Mouse (Mus musculus) megakaryocyte, embryonic 14.5 days (primary cell): ENCODE results near the gene Ncoa4. TPM values are rescaled to one million over a fixed set of nuclear protein-coding genes. Genes with fewer than 3 reads are reported as not detected.

Experiments
- H3K27me3 ChIP-seq: replicated peaks from 2 replicates; pipeline ENCODE3; 2012; ENCODE audit warnings: inconsistent platforms
- H3K36me3 ChIP-seq: replicated peaks from 2 replicates; pipeline ENCODE3; 2012; ENCODE audit warnings: low read length, inconsistent platforms, mixed read lengths
- H3K4me1 ChIP-seq: 2 replicates; pipeline ENCODE4 v1.6.1; 2012; ENCODE audit warnings: inconsistent platforms
- H3K4me3 ChIP-seq: replicated peaks from 2 replicates; pipeline ENCODE3; 2012; ENCODE audit warnings: moderate library complexity, mild to moderate bottlenecking, inconsistent platforms
- H3K9me3 ChIP-seq: 2 replicates; pipeline ENCODE4 v1.6.1; 2012; ENCODE audit warnings: inconsistent platforms
- FLI1 ChIP-seq: IDR thresholded peaks from 2 replicates; pipeline ENCODE4 v1.6.1; 2012; ENCODE audit warnings: low read length, inconsistent platforms, mixed read lengths
- GATA1 ChIP-seq: IDR thresholded peaks from 3 replicates; pipeline ENCODE4 v1.6.1; 2012; ENCODE audit warnings: mixed read lengths, low read length, inconsistent platforms, borderline replicate concordance
- polyA plus RNA-seq: library from polyadenylated mRNA; stranded (reverse); fragments of >175 nt; gene quantifications from 2 replicates; pipeline ENCODE4 v1.2.3, GENCODE M21; 2012; ENCODE audit warnings: low replicate concordance; ENCODE audit not compliant: insufficient read depth

The Ncoa4 gene
- polyA plus RNA-seq, 1 experiment: 6.8 TPM

DNA sequence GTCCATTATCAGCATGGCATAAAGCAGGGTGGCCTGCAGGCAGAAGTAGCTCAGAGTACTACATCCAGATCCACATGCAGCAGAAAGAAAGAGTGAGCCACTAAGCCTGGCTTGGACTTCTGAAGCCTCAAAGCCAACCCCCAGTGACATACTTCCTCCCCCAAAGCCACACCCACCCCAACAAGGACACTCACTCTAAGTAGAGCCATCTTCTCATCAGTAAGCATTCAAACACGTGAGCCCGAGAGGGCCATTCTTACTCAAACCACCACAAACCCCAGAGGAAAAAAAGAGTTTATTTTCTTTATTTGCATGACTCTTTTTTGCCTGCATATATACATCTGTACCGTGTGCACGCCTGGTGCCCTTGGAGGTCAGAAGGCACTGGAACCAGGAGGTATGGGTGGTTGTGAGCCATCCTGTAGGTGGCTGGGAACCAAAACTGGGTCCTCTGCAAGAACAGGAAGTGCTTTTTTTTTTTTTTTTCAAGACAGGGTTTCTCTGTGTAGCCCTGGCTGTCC lies 455 bp upstream of the Ncoa4 start:
- H3K9me3 ChIP-seq: 0 out of 2 replicates have a peak, but pooled peaks cover 2% of the 10 kb centered on the region
- peak overlapping the region; percentile 98 for H3K4me3 ChIP-seq
- H3K4me1 ChIP-seq: peaks cover 66% of the 10 kb centered on the region
- peaks cover 24% of the 10 kb centered on the region for H3K36me3 ChIP-seq
- no peaks in the 10 kb centered on the region for H3K27me3 ChIP-seq
- TF ChIP-seq FLI1: no peak
- TF ChIP-seq GATA1: no peak

- peaks cover 68% of the 10 kb centered on the region for H3K4me1 ChIP-seq
- no peak for TF ChIP-seq GATA1
- TF ChIP-seq FLI1: no peak
Observed at GRCm38 (mm10) chr14:32160563-32160962, 898 bp downstream of the Ncoa4 start.

DNA sequence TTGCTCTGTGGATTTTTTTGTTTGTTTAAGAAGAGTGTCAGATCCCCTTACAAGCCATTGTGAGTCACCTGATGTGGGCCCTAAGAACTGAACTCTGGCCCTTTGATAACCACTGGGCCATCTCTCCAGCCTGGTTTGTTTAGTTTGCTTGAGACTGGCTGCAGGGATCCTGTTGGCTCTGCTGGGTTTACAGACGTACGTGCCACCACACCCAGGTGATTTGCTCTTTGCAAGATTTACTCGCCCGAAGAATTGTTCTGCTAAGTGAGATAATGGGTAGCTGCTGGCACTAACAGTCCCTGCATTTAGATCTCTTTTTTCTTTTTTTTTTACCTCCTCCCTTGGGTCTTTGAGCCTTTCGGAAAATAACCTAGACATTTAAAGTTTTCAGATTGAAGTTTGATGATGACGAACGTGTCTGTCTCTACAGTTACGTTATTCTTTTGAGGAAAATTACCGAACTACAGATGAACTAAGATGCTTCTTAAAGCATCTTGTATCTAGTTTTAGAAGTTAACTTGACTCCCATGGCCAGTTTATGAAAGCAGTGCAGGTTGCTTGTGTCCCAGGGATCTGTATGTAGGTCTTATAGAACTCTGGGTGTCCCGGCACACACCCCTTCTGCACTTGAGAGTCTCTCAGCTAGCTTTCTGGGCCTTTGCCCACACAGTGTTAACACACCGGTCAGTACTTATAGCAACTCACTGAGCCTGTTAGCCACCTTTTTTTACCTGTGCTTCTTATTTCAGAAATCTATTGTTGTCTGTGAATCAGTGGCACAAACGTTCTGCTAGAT lies 1.6 kb downstream of the Ncoa4 start:
- H3K9me3 ChIP-seq: 0 out of 2 replicates have a peak, but pooled peaks cover 2% of the 10 kb centered on the region
- TF ChIP-seq GATA1: no peak
- TF ChIP-seq FLI1: no peak

More at GRCm38 (mm10) chr14:32160563-32160962, 898 bp downstream of the Ncoa4 start:
- peaks cover 24% of the 10 kb centered on the region for H3K36me3 ChIP-seq
- H3K27me3 ChIP-seq: no peaks in the 10 kb centered on the region
- 0 out of 2 replicates have a peak, but pooled peaks cover 2% of the 10 kb centered on the region for H3K9me3 ChIP-seq
- peak overlapping the region; percentile 98 for H3K4me3 ChIP-seq

DNA sequence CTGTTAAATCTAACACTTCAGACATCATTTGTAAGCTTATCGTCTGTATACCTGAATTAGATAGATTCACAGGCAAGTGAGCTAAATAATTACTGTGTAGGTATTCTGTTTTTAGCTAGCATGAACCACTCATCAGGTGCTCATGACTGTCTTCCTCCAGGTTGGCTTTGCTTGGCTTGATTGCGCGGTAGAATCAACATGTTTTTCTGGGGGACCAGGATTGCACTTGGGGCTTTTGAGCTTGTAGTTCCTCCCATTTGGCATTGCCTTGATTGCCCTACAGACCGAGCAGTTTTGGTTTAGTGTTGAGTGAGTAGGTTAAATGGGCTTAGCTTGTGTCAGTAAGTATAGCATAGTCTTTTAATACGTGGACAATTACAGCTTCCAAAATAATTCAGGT lies 2.6 kb downstream of the Ncoa4 start:
- TF ChIP-seq FLI1 (no peak), GATA1 (no peak)
- 0 out of 2 replicates have a peak, but pooled peaks cover 2% of the 10 kb centered on the region for H3K9me3 ChIP-seq
- H3K4me1 ChIP-seq: peaks cover 76% of the 10 kb centered on the region
- H3K4me3 ChIP-seq: peak overlapping the region; percentile 7
- H3K27me3 ChIP-seq: no peaks in the 10 kb centered on the region
- H3K36me3 ChIP-seq: peaks cover 24% of the 10 kb centered on the region

More for the DNA sequence above, 1.6 kb downstream of the Ncoa4 start:
- Histone ChIP-seq H3K4me1 (peaks cover 67% of the 10 kb centered on the region), H3K4me3 (peak overlapping the region; percentile 98), H3K27me3 (no peaks in the 10 kb centered on the region), H3K36me3 (peaks cover 24% of the 10 kb centered on the region)

DNA sequence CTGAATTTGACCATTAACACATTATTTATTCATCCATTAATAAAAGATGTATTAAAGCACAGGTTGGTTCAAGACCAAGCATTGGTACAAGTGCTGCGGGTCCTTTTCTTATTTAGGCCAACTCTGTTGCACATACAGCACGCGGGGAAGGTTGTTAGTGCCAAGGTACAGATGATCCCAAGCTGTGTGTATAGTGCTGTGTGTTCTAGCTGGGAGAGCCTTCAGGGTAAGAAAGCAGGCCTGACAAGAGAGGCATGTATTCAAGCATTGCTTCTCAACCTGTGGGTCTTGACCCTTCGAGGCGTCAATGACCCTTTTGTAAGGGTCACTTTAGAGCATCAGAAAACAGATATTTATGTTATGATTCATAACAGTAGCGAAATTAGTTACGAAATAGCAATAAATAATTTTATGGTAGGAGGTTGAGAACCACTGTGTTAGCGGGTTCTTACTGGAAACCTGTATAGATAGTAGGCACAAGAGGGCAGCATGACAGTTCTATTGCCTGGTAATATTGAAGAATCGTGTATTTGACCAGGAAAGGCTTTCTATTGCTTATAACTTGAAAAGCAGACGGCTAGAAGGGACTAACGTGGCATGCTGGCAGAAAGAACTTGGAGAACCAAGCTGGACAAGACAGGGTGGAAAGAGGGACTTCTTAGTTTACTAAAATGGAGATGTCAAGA lies 3.7 kb downstream of the Ncoa4 start:
- Histone ChIP-seq H3K9me3 (0 out of 2 replicates have a peak, but pooled peaks cover 2% of the 10 kb centered on the region), H3K36me3 (peaks cover 14% of the 10 kb centered on the region), H3K4me1 (peaks cover 81% of the 10 kb centered on the region), H3K4me3 (peak overlapping the region; percentile 63), H3K27me3 (no peaks in the 10 kb centered on the region)
- TF ChIP-seq GATA1: no peak
- no peak for TF ChIP-seq FLI1

DNA sequence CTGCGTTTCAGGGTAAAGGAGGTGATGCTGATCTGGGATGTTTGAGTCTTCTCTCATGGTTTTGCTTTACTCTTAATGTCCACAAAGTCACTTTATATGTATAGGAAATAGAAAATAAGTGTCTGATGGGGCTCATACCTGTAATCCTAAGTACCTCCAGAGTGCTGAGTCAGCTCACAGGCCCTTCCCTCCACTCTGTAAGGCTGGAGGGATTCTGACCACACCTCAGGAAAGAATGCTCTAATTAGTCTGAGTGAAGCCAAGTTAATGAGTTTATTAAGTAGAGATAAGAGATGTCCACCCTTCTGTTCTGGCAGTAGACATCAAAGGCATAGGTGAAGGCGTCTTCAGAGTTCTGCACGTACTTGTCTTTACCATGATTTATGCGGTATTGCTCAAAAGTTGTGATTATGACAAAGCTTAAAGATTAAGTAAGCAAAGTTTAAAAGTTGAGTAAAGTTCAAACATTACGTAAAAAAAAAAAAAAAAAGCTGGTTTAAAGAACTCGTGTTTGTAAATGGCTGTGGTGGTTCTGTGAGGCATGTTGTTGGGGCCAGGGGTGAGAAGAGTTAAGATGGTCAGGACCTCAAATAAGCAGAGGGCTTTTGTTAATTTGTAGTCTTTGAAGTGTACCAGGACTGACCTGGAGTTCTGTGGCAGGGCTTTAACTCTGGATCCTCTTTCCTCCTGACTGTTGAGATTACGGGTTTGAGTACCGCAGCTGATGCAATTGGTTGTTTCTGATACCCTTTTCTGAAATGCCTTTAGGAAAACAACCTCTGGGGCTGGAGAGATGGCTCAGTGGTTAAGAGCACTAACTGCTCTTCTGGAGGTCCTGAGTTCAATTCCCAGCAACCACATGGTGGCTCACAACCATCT lies 4.7 kb downstream of the Ncoa4 start:
- Histone ChIP-seq H3K4me1 (peaks cover 82% of the 10 kb centered on the region), H3K9me3 (no peaks in the 10 kb centered on the region), H3K36me3 (peaks cover 12% of the 10 kb centered on the region), H3K4me3 (peak overlapping the region; percentile 98), H3K27me3 (no peaks in the 10 kb centered on the region)
- no peak for TF ChIP-seq GATA1
- TF ChIP-seq FLI1: no peak

DNA sequence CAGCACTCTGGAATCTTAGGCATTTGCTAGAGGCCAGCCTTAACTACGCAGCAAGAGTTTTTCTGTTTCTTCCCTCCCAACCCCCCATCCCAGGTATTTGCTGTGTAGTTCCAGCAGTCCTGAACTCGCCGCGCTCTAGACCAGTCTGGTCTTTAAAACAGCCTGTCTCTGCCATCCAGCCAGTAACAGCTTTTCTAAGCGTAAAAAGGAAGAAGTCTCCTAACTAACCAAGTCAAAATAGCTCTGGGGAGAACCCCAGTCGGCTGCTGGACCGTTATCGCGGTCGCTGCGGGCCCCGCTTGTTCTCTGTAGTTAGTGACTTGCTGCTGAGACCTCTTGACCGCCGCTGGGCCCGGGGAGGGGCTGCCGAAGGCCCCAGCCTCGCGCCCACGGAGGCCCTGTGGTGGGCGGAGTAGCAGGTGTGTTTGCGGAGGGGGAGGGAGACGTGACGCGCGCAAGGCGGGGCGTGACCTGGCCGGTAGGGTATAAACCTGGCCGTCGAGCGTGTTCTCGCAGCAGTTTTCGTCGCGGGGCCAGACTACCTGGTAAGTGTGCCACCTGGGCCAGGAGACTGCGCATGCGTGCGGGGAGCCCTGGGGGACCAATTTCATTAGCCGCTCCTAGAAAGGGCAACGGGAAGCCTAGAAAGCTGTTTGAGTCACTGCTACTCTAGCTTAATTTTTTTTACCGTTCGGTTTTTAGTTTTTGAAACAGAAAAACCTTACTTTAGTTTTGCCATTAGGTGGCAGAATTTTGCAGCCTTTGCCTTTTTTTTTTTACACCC lies 5.8 kb downstream of the Ncoa4 start:
- no peaks in the 10 kb centered on the region for H3K27me3 ChIP-seq
- H3K36me3 ChIP-seq: peaks cover 23% of the 10 kb centered on the region
- peak overlapping the region; percentile 98 for H3K4me3 ChIP-seq
- peaks cover 92% of the 10 kb centered on the region for H3K4me1 ChIP-seq
- TF ChIP-seq GATA1: peak; percentile 71; the same call in 2 of the 3 replicates
- TF ChIP-seq FLI1: no peak
- H3K9me3 ChIP-seq: no peaks in the 10 kb centered on the region

- Histone ChIP-seq H3K4me3 (peak overlapping the region; percentile 98), H3K36me3 (peaks cover 29% of the 10 kb centered on the region), H3K4me1 (peaks cover 92% of the 10 kb centered on the region)
Observed at GRCm38 (mm10) chr14:32166062-32166441, 6.4 kb downstream of the Ncoa4 start.

GRCm38 (mm10) chr14:32166840-32167239 lies 7.2 kb downstream of the Ncoa4 start:
- TF ChIP-seq FLI1 (no peak), GATA1 (no peak)
- H3K27me3 ChIP-seq: no peaks in the 10 kb centered on the region
- peaks cover 33% of the 10 kb centered on the region for H3K36me3 ChIP-seq
- H3K9me3 ChIP-seq: no peaks in the 10 kb centered on the region
- H3K4me1 ChIP-seq: peaks cover 86% of the 10 kb centered on the region
- H3K4me3 ChIP-seq: peak overlapping the region; percentile 98

More at GRCm38 (mm10) chr14:32166062-32166441, 6.4 kb downstream of the Ncoa4 start:
- TF ChIP-seq GATA1: no peak
- TF ChIP-seq FLI1: no peak
- Histone ChIP-seq H3K27me3 (no peaks in the 10 kb centered on the region), H3K9me3 (no peaks in the 10 kb centered on the region)
